Mouse (Mus musculus): Measurements from ENCODE around the gene 2010300C02Rik. TPM values are rescaled to one million over a fixed set of nuclear protein-coding genes. Genes with fewer than 3 reads are reported as not detected.
A peak's percentile ranks its signal among the peaks of the same experiment; 100 is the strongest.

Gene 2010300C02Rik
- total RNA-seq, 2 experiments from 2014 or later = 268 to 288 TPM

GRCm38 (mm10) chr1:37636169-37636568 is 83.7 kb downstream of the 2010300C02Rik start:
- no peak for DNase-seq (ENCODE audit: low spot score in 2 of 2)
- intact Hi-C loops (cut with DNase I) = no loop called here

- intact Hi-C loops (cut with DNase I) = no loop called here
Measured at GRCm38 (mm10) chr1:37635716-37636115, 84.2 kb downstream of the 2010300C02Rik start.

GRCm38 (mm10) chr1:37634658-37635057 is 85.2 kb downstream of the 2010300C02Rik start:
- peak in 1 of 2 experiments; percentile 35 for DNase-seq (ENCODE audit: low spot score in 2 of 2)
- intact Hi-C loops (cut with DNase I) = loop anchor here (5.0 kb wide), 2 partner anchors 162 to 362 kb away; no protein-coding TSS in a partner anchor

More at GRCm38 (mm10) chr1:37635716-37636115, 84.2 kb downstream of the 2010300C02Rik start:
- no peak for DNase-seq (ENCODE audit: low spot score in 2 of 2)

GRCm38 (mm10) chr1:37633516-37633915 is 86.4 kb downstream of the 2010300C02Rik start:
- intact Hi-C loops (cut with DNase I) = loop anchor here (5.0 kb wide), 2 partner anchors 161 to 361 kb away; no protein-coding TSS in a partner anchor
- DNase-seq (ENCODE audit: low spot score in 2 of 2) = no peak

- intact Hi-C loops (cut with DNase I) = loop anchor here (5.0 kb wide), 2 partner anchors 160 to 360 kb away; no protein-coding TSS in a partner anchor
- no peak for DNase-seq (ENCODE audit: low spot score in 2 of 2)
Measured at GRCm38 (mm10) chr1:37632425-37632824, 87.5 kb downstream of the 2010300C02Rik start.

GRCm38 (mm10) chr1:37631456-37631855 is 88.4 kb downstream of the 2010300C02Rik start:
- no peak for DNase-seq (ENCODE audit: low spot score in 2 of 2)
- intact Hi-C loops (cut with DNase I) = loop anchor here (5.0 kb wide), 2 partner anchors 159 to 359 kb away; no protein-coding TSS in a partner anchor

GRCm38 (mm10) chr1:37630412-37631210 is 89.3 kb downstream of the 2010300C02Rik start:
- intact Hi-C loops (cut with DNase I) = loop anchor here (5.0 kb wide), 2 partner anchors 158 to 358 kb away; no protein-coding TSS in a partner anchor
- DNase-seq (ENCODE audit: low spot score in 2 of 2) = no peak

- intact Hi-C loops (cut with DNase I) = loop anchor here (5.0 kb wide), 3 partner anchors 88 to 358 kb away; partner anchors contain the start of gene Mgat4a
- DNase-seq (ENCODE audit: low spot score in 2 of 2) = no peak
Measured at GRCm38 (mm10) chr1:37629876-37630275, 90.0 kb downstream of the 2010300C02Rik start.

- intact Hi-C loops (cut with DNase I) = loop anchor here (5.0 kb wide), 1 partner anchor 86 kb away; the partner anchor contains the start of gene Mgat4a
- DNase-seq (ENCODE audit: low spot score in 2 of 2) = peak; percentile 34 to 49
Measured at GRCm38 (mm10) chr1:37628749-37629148, 91.1 kb downstream of the 2010300C02Rik start.

GRCm38 (mm10) chr1:37624185-37624584 is 95.7 kb downstream of the 2010300C02Rik start:
- intact Hi-C loops (cut with DNase I) = no loop called here
- no peak for DNase-seq (ENCODE audit: low spot score in 2 of 2)

- DNase-seq (ENCODE audit: low spot score in 2 of 2) = no peak
- intact Hi-C loops (cut with DNase I) = no loop called here
Measured at GRCm38 (mm10) chr1:37622049-37622448, 97.8 kb downstream of the 2010300C02Rik start.

GRCm38 (mm10) chr1:37619542-37619941 is 100.3 kb downstream of the 2010300C02Rik start:
- no peak for DNase-seq (ENCODE audit: low spot score in 2 of 2)
- intact Hi-C loops (cut with DNase I) = no loop called here

GRCm38 (mm10) chr1:37617047-37617446 is 102.8 kb downstream of the 2010300C02Rik start:
- intact Hi-C loops (cut with DNase I) = no loop called here
- no peak for DNase-seq (ENCODE audit: low spot score in 2 of 2)

- intact Hi-C loops (cut with DNase I) = no loop called here
- no peak for DNase-seq (ENCODE audit: low spot score in 2 of 2)
Measured at GRCm38 (mm10) chr1:37616569-37616968, 103.3 kb downstream of the 2010300C02Rik start.

- no peak for DNase-seq (ENCODE audit: low spot score in 2 of 2)
Measured at GRCm38 (mm10) chr1:37615290-37616040, 104.4 kb downstream of the 2010300C02Rik start.

GRCm38 (mm10) chr1:37614836-37615235 is 105.0 kb downstream of the 2010300C02Rik start:
- intact Hi-C loops (cut with DNase I) = loop anchor here (5.0 kb wide), 1 partner anchor 73 kb away; the partner anchor contains the start of gene Mgat4a
- peak; percentile 52 to 59 for DNase-seq (ENCODE audit: low spot score in 2 of 2)

More at GRCm38 (mm10) chr1:37615290-37616040, 104.4 kb downstream of the 2010300C02Rik start:
- intact Hi-C loops (cut with DNase I) = no loop called here

- peak; percentile 45 to 46 for DNase-seq (ENCODE audit: low spot score in 2 of 2)
- intact Hi-C loops (cut with DNase I) = loop anchor here (5.0 kb wide), 1 partner anchor 72 kb away; the partner anchor contains the start of gene Mgat4a
Measured at GRCm38 (mm10) chr1:37614130-37614529, 105.8 kb downstream of the 2010300C02Rik start.

- intact Hi-C loops (cut with DNase I) = loop anchor here (5.0 kb wide), 1 partner anchor 69 kb away; the partner anchor contains the start of gene Mgat4a
Measured at GRCm38 (mm10) chr1:37611032-37611431, 108.9 kb downstream of the 2010300C02Rik start.

GRCm38 (mm10) chr1:37610242-37610641 is 109.6 kb downstream of the 2010300C02Rik start:
- intact Hi-C loops (cut with DNase I) = loop anchor here (5.0 kb wide), 1 partner anchor 68 kb away; the partner anchor contains the start of gene Mgat4a
- no peak for DNase-seq (ENCODE audit: low spot score in 2 of 2)

More at GRCm38 (mm10) chr1:37611032-37611431, 108.9 kb downstream of the 2010300C02Rik start:
- DNase-seq (ENCODE audit: low spot score in 2 of 2) = no peak

Measured in left cerebral cortex, postnatal 36 days (tissue).